Mouse (Mus musculus) intestine, embryonic 16.5 days (tissue): ENCODE data around the gene Slc35c1. TPM values are rescaled to one million over a fixed set of nuclear protein-coding genes. Genes with fewer than 3 reads are reported as not detected.

ENCODE experiments used
- ATAC-seq: fragments of 200-750 bp; cut with Nextera tagmentation; 2 replicates; pipeline ENCODE4 v1.8.0; 2017; ENCODE audit warnings: moderate TSS enrichment, moderate library complexity
- H3K27ac ChIP-seq: fragments of 300-500 bp; sonication (generic); 2 replicates; pipeline ENCODE4 v1.5.1; 2014; ENCODE audit warnings: mild to moderate bottlenecking, low read length
- H3K27me3 ChIP-seq: fragments of 300-500 bp; sonication (generic); replicated peaks from 2 replicates; pipeline ENCODE4 v1.6.1; 2014; ENCODE audit warnings: low read length, control low read depth, mixed read lengths; ENCODE audit not compliant: control insufficient read depth, insufficient read depth
- H3K36me3 ChIP-seq: fragments of 300-500 bp; sonication (generic); 2 replicates; pipeline ENCODE4 v1.6.1; 2014; ENCODE audit warnings: low read length, control low read depth; ENCODE audit not compliant: control insufficient read depth, insufficient read depth
- H3K4me1 ChIP-seq: fragments of 300-500 bp; sonication (generic); 2 replicates; pipeline ENCODE4 v1.6.1; 2014; ENCODE audit warnings: low read length, control low read depth, mixed read lengths; ENCODE audit not compliant: control insufficient read depth, insufficient read depth
- H3K4me2 ChIP-seq: fragments of 300-500 bp; sonication (generic); 2 replicates; pipeline ENCODE4 v1.6.1; 2014; ENCODE audit warnings: low read depth, low read length, control low read depth
- H3K4me3 ChIP-seq: fragments of 300-500 bp; sonication (generic); 2 replicates; pipeline ENCODE4 v1.5.1; 2014; ENCODE audit warnings: mild to moderate bottlenecking, low read length
- H3K9ac ChIP-seq: fragments of 300-500 bp; sonication (generic); 2 replicates; pipeline ENCODE4 v1.6.1; 2014; ENCODE audit warnings: low read depth, low read length
- H3K9me3 ChIP-seq: fragments of 300-500 bp; sonication (generic); 2 replicates; pipeline ENCODE4 v1.6.1; 2016; ENCODE audit warnings: low read length, control low read depth; ENCODE audit not compliant: control insufficient read depth
- WGBS: fragments of 180-500 bp; shearing (Covaris S2); extraction: QIAGEN DNeasy Blood & Tissue Kit; methylation state at CpG from one replicate; pipeline ENCODE4 v1.1.7; 2014; 5-methylcytosine and 5-hydroxymethylcytosine counted together
- polyA plus RNA-seq: library from polyadenylated mRNA; unstranded; fragments of >200 nt; fragmentation: Nextera tagmentation; extraction: Ambion mirVana; gene quantifications from 2 replicates; pipeline ENCODE4 v1.2.1, GENCODE M21; 2015

The Slc35c1 gene
- polyA plus RNA-seq, 1 experiment from 2014 or later = 57.6 TPM

DNA sequence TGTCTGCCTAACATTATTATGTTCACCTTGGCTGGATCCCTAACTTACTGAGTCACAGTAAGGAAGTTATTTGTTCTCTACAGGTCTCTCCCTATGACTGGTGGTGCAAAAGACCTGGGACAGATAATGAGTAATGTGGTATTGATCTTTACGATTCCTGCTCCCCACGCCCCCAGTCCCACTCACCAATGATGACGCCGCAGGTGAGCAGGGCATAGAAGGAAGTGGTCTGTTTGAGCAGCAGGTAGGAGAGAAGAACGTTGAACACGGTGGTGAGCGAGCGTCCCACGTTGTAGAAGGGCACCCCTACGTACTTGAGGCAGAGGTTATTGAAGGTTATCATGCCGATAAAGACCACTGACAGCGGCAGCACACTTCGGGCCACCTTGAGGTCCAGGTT lies 1.9 kb downstream of the Slc35c1 start:
- H3K27me3 ChIP-seq = 0 out of 2 replicates have a peak, but pooled peaks cover 7% of the 10 kb centered on the region
- no peaks in the 10 kb centered on the region for H3K9me3 ChIP-seq
- peak overlapping the region; percentile 94 for H3K4me2 ChIP-seq
- peak overlapping the region; percentile 45; the same call in 1 of the 2 replicates for H3K27ac ChIP-seq
- no peak for ATAC-seq
- H3K4me1 ChIP-seq = peaks cover 34% of the 10 kb centered on the region
- H3K4me3 ChIP-seq = peak overlapping the region; percentile 87
- peaks cover 8% of the 10 kb centered on the region; the same call in 1 of the 2 replicates for H3K36me3 ChIP-seq
- H3K9ac ChIP-seq = peak overlapping the region; percentile 89
- WGBS = 47% methylated on average over 13 of the region's 13 CpGs

DNA sequence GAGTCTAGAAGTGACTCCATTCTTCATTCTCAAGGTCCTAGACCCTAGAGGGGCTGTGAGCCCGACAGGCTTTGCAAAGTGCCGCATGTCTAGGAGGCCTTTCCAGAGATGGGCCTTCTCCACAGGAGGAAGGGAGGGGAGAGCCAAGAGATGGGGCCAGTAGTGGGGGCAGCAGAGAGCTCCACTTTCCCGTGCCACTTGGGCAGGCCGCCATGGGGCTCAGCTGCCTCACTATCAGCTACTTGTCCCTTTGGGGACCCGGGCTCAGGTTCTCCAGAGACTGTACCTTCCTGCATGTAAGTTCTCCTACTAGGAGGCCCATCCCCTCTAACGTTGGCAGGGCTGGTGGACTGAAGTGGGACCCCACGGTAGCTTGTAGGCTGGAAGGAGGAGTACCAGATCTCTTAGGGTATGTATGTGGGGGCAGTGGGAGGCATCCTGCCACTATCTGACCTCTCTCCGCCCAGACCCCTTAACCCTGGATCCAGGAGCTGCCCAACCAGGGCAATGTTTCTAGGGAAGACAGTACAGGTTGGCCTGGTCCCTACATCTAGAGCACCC lies 3.3 kb downstream of the Slc35c1 start:
- Histone ChIP-seq H3K4me2 (peak overlapping the region; percentile 23), H3K36me3 (peaks cover 8% of the 10 kb centered on the region; the same call in 1 of the 2 replicates), H3K4me1 (peaks cover 34% of the 10 kb centered on the region), H3K9ac (0 out of 2 replicates have a peak overlapping the region, but pooled peaks have one; percentile 7), H3K27me3 (0 out of 2 replicates have a peak, but pooled peaks cover 7% of the 10 kb centered on the region), H3K4me3 (peak overlapping the region; percentile 5), H3K9me3 (no peaks in the 10 kb centered on the region), H3K27ac (no peak overlapping the region)
- WGBS = 65% methylated on average over 8 of the region's 8 CpGs
- no peak for ATAC-seq

DNA sequence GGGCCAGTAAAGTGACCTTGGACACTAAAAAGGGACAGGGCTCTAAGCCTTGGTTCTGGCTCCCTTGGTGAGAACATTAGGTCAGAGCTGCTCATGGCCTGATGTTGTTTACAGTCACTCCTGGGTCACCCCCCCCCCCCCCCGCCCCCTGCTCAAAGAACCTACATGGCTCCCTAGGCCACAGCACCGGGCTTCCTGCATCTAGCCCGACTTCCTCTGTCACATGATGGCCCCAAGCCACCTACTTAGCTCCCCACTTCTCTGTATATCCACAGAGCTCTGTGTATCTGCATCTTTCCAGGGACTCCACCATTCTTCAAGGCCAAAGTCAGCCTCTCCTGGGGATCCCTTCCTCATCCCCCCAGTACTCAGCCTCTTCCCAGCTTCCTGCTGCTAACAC lies 4.6 kb downstream of the Slc35c1 start:
- Histone ChIP-seq H3K27me3 (no peaks in the 10 kb centered on the region), H3K9ac (peak overlapping the region; percentile 33; the same call in 1 of the 2 replicates), H3K4me1 (peaks cover 34% of the 10 kb centered on the region), H3K4me2 (no peak overlapping the region), H3K9me3 (no peaks in the 10 kb centered on the region), H3K36me3 (peaks cover 8% of the 10 kb centered on the region; the same call in 1 of the 2 replicates), H3K27ac (no peak overlapping the region), H3K4me3 (no peak overlapping the region)
- ATAC-seq = no peak
- WGBS = 39% methylated on average over 3 of the region's 3 CpGs

DNA sequence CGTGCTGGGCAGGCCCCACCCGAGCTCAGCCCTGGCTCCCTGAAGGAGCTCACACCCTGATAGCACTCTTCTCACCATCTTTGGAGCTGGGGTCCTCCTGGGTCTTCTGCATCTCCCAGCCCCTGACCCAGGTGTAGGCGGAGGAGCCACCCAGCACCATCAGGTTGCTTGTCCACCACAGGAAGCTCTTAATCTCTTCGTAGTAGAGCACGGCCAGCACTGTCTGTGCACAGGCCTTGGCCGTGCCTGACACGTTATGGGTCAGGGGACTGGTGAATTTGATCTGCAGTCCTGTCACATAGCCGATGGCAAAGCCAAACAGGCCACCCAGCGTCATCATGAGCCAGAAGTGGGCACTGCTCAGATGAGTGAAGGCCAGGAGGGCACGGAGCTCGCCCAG lies 6.2 kb downstream of the Slc35c1 start:
- no peak overlapping the region for H3K4me2 ChIP-seq
- H3K27ac ChIP-seq = no peak overlapping the region
- H3K4me3 ChIP-seq = no peak overlapping the region
- no peaks in the 10 kb centered on the region for H3K9me3 ChIP-seq
- H3K27me3 ChIP-seq = no peaks in the 10 kb centered on the region
- H3K4me1 ChIP-seq = peaks cover 29% of the 10 kb centered on the region
- ATAC-seq = no peak
- H3K9ac ChIP-seq = no peak overlapping the region
- WGBS = 91% methylated on average over 11 of the region's 11 CpGs
- H3K36me3 ChIP-seq = peaks cover 8% of the 10 kb centered on the region; the same call in 1 of the 2 replicates

DNA sequence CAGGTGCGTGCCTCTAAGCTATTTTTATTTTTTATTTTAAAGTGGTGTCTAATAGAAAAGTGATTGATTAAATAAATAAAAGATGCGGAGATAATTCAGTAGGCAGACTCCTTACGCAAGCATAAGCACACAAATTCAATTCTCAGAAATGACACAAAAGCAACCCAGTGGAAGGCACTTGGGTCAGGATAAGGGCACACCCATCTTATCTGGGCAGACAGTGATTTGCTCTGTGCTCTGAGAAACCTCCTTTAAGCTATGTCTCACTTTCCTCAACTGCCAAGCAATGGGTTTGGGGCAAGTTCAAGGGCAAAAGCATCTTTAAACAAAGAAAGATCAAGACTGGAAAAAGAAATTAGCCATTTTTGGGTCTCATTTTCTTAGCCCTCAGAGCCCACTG lies 9.2 kb downstream of the Slc35c1 start:
- Histone ChIP-seq H3K4me1 (peaks cover 7% of the 10 kb centered on the region), H3K27ac (no peak overlapping the region), H3K36me3 (peaks cover 8% of the 10 kb centered on the region; the same call in 1 of the 2 replicates), H3K4me2 (no peak overlapping the region), H3K9ac (no peak overlapping the region), H3K27me3 (no peaks in the 10 kb centered on the region), H3K4me3 (no peak overlapping the region), H3K9me3 (no peaks in the 10 kb centered on the region)
- no peak for ATAC-seq
- 82% methylated on average over 3 of the region's 3 CpGs for WGBS

DNA sequence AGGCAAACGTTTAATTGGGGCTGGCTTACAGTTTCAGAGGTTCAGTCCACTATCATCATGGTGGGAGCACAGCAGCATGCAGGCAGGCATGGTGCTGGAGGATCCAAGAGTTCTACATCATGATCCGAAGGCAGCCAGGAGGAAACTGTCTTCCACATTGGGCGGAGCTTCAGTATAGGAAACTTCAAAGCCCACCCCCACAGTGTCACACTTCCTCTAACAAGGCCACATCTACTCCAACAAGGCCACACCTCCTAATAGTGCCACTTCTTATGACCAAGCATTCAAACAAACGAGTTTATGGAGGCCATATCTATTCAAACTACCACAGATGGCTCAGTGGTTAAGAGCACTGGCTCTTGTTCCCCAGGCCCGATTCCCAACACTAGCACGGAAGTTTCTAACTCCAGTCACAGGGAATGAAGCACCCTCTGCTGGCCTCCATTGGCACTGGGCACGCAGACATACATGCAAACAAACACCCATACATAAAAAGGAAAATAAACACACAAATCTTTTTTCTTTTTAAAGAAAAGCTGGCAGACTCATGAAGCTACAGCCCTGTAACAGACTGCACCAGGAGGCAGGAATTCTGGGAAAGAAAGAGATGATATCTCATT lies 13.1 kb downstream of the Slc35c1 start:
- no peak for ATAC-seq
- H3K36me3 ChIP-seq = no peaks in the 10 kb centered on the region
- no peak overlapping the region for H3K27ac ChIP-seq
- no peaks in the 10 kb centered on the region for H3K9me3 ChIP-seq
- 68% methylated on average over 7 of the region's 7 CpGs for WGBS
- H3K27me3 ChIP-seq = no peaks in the 10 kb centered on the region
- H3K4me1 ChIP-seq = peaks cover 8% of the 10 kb centered on the region; the same call in 1 of the 2 replicates
- no peak overlapping the region for H3K9ac ChIP-seq
- H3K4me2 ChIP-seq = no peak overlapping the region
- H3K4me3 ChIP-seq = no peak overlapping the region

DNA sequence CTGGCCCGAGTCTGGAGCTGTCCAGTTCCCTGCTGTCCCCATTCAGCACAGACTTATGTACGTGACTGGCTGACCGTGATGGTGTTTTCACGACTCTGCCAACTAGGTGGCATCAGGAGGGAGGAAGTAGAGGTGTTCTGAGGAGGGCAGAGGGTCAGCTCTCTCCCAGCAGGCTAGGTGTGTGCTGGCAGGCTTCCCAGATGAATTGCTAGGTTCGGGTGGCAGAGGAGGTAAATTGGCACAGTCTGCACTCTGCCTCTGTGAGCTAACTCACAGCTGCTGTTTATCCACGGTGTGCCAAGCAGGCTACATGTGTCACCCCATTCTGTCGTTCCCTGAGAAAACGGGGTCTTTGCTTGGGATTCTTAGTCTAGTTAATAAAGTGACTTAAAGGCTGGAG lies 13.7 kb downstream of the Slc35c1 start:
- 74% methylated on average over 8 of the region's 8 CpGs for WGBS
- 0 out of 2 replicates have a peak, but pooled peaks have one; percentile 58 for ATAC-seq
- no peak overlapping the region for H3K9ac ChIP-seq
- H3K4me2 ChIP-seq = no peak overlapping the region
- no peak overlapping the region for H3K4me3 ChIP-seq
- no peaks in the 10 kb centered on the region for H3K36me3 ChIP-seq
- H3K27ac ChIP-seq = no peak overlapping the region
- H3K27me3 ChIP-seq = no peaks in the 10 kb centered on the region
- no peaks in the 10 kb centered on the region for H3K9me3 ChIP-seq
- H3K4me1 ChIP-seq = peaks cover 8% of the 10 kb centered on the region; the same call in 1 of the 2 replicates

DNA sequence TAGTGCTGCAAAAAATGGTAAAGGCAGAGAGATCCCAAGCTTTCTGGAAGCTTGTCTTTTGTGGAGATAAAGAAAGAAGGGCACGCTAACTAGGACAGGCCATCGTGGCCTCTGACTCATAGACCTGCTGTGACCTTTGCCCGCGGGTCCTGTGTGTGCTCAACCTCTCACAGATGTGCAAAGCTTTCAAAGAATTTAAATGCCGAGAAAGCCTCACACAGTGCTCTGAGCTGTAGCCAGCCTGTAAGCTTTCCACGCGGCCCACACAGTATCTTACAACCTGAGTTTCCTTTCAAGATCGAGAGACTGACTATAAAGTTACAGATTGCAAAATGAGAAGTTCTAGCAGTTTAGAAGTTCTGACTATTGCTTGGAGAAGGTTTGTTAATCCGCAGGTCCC lies 14.4 kb downstream of the Slc35c1 start:
- no peak; the same call in 1 of the 2 replicates for ATAC-seq
- Histone ChIP-seq H3K9ac (no peak overlapping the region), H3K4me3 (no peak overlapping the region), H3K4me2 (no peak overlapping the region), H3K4me1 (peaks cover 8% of the 10 kb centered on the region; the same call in 1 of the 2 replicates), H3K27me3 (no peaks in the 10 kb centered on the region), H3K9me3 (no peaks in the 10 kb centered on the region), H3K27ac (no peak overlapping the region), H3K36me3 (no peaks in the 10 kb centered on the region)
- WGBS = 42% methylated on average over 9 of the region's 9 CpGs

DNA sequence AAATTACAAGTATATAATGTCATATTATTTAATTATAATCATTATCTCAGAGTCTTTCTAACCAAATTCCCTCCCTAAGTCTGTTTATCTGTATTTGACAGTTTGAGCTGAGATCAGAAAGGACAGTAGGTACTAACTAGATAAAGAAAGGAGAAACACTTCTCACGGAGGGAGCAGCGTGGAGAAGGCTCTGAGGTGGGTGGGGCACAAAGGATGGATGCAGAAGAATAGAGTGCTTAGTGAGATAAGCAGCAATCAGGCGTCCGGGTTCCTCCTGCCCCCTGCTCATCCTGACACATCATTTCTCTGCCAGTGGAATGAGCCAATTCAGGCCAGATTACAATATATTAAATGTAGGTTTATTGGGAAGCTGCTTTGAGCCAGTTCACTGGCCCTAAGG lies 16.0 kb downstream of the Slc35c1 start:
- H3K4me1 ChIP-seq = peaks cover 8% of the 10 kb centered on the region
- no peak overlapping the region for H3K27ac ChIP-seq
- H3K9me3 ChIP-seq = no peaks in the 10 kb centered on the region
- H3K4me3 ChIP-seq = no peak overlapping the region
- H3K27me3 ChIP-seq = no peaks in the 10 kb centered on the region
- no peak overlapping the region for H3K4me2 ChIP-seq
- H3K36me3 ChIP-seq = no peaks in the 10 kb centered on the region
- ATAC-seq = no peak
- H3K9ac ChIP-seq = no peak overlapping the region
- 48% methylated on average over 4 of the region's 4 CpGs for WGBS
